Mouse (Mus musculus) stomach, embryonic 16.5 days (tissue): ENCODE results near the gene Zbtb8os. TPM values are rescaled to one million over a fixed set of nuclear protein-coding genes. Genes with fewer than 3 reads are reported as not detected.

Experiments used
- polyA plus RNA-seq: library from polyadenylated mRNA; unstranded; fragments of >200 nt; fragmentation: Nextera tagmentation; extraction: Ambion mirVana; gene quantifications from 2 replicates; pipeline ENCODE4 v1.2.1, GENCODE M21; 2015

Zbtb8os gene
- polyA plus RNA-seq, 1 experiment from 2014 or later = 46.6 TPM

Other genes with a start within 250 kb of the Zbtb8os start
- 44.2 and 53.2 TPM in 2 replicates for gene Tmem54, start 230.1 kb upstream of the Zbtb8os start, polyA plus RNA-seq
- 1.8 and 2.0 TPM in 2 replicates for gene Hpca, start 213.7 kb upstream of the Zbtb8os start, polyA plus RNA-seq
- gene Fndc5, start 198.7 kb upstream of the Zbtb8os start, polyA plus RNA-seq = 1.3 and 2.6 TPM in 2 replicates
- gene S100pbp, start 146.0 kb upstream of the Zbtb8os start, polyA plus RNA-seq = 13.0 and 13.1 TPM in 2 replicates
- gene Yars, start 145.9 kb upstream of the Zbtb8os start, polyA plus RNA-seq = 72.9 and 80.0 TPM in 2 replicates
- 8.2 and 8.5 TPM in 2 replicates for gene C77080, start 74.3 kb upstream of the Zbtb8os start, polyA plus RNA-seq
- gene Sync, start 48.1 kb upstream of the Zbtb8os start, polyA plus RNA-seq = 3.0 and 3.9 TPM in 2 replicates
- 287 and 291 TPM in 2 replicates for gene Rbbp4, start 325 bp upstream of the Zbtb8os start, polyA plus RNA-seq
- gene Zbtb8a, start 42.4 kb downstream of the Zbtb8os start, polyA plus RNA-seq = 17.4 and 19.2 TPM in 2 replicates
- gene Zbtb8b, start 105.2 kb downstream of the Zbtb8os start, polyA plus RNA-seq = 1.4 and 1.6 TPM in 2 replicates
- gene Bsdc1, start 125.9 kb downstream of the Zbtb8os start, polyA plus RNA-seq = 28.0 and 30.5 TPM in 2 replicates
- gene Tssk3, start 155.3 kb downstream of the Zbtb8os start, polyA plus RNA-seq = not detected in 2 replicates
- not detected in 2 replicates for gene Fam229a, start 155.5 kb downstream of the Zbtb8os start, polyA plus RNA-seq
- gene Marcksl1, start 177.9 kb downstream of the Zbtb8os start, polyA plus RNA-seq = 259 and 296 TPM in 2 replicates
- gene Hdac1, start 207.0 kb downstream of the Zbtb8os start, polyA plus RNA-seq = 195 and 205 TPM in 2 replicates
- 3.0 and 7.3 TPM in 2 replicates for gene Lck, start 237.9 kb downstream of the Zbtb8os start, polyA plus RNA-seq
- gene Fam167b, start 242.9 kb downstream of the Zbtb8os start, polyA plus RNA-seq = 4.1 TPM in 2 replicates